Mouse (Mus musculus) frontal cortex, adult (tissue): Measurements from ENCODE around the gene Rab35.

Source experiments
- ATAC-seq: cut with Nextera tagmentation; 2 replicates; pipeline ENCODE4 v1.9.2; 2017; ENCODE audit warnings: mild to moderate bottlenecking, moderate library complexity, mixed read lengths; ENCODE audit not compliant: low TSS enrichment

Rab35 gene

GRCm38 (mm10) chr5:115631505-115632357, at the start of gene Rab35:
Rab35 (plus strand) TSS chr5:115631908.
- ATAC-seq = peak; percentile 66

- ATAC-seq = no peak
Measured at GRCm38 (mm10) chr5:115585616-115586015, 46.1 kb upstream of the Rab35 start.

GRCm38 (mm10) chr5:115586166-115586565, 45.5 kb upstream of the Rab35 start:
- no peak; the same call in 1 of the 2 replicates for ATAC-seq

- ATAC-seq = no peak
Measured at GRCm38 (mm10) chr5:115586780-115587179, 44.9 kb upstream of the Rab35 start.

GRCm38 (mm10) chr5:115591028-115591427, 40.7 kb upstream of the Rab35 start:
- no peak for ATAC-seq

- ATAC-seq = no peak
Measured at GRCm38 (mm10) chr5:115591506-115591905, 40.2 kb upstream of the Rab35 start.

GRCm38 (mm10) chr5:115603561-115603960, 28.1 kb upstream of the Rab35 start:
- ATAC-seq = no peak

GRCm38 (mm10) chr5:115611566-115611965, 20.1 kb upstream of the Rab35 start:
- ATAC-seq = no peak

- ATAC-seq = peak; percentile 51; the same call in 1 of the 2 replicates
Measured at GRCm38 (mm10) chr5:115613332-115613731, 18.4 kb upstream of the Rab35 start.

- no peak for ATAC-seq
Measured at GRCm38 (mm10) chr5:115614948-115615347, 16.8 kb upstream of the Rab35 start.

GRCm38 (mm10) chr5:115619690-115620089, 12.0 kb upstream of the Rab35 start:
- ATAC-seq = no peak

- no peak for ATAC-seq
Measured at GRCm38 (mm10) chr5:115622686-115623085, 9.0 kb upstream of the Rab35 start.

GRCm38 (mm10) chr5:115623694-115624440, 7.8 kb upstream of the Rab35 start:
- ATAC-seq = peak; percentile 53; the same call in 1 of the 2 replicates

GRCm38 (mm10) chr5:115626237-115626886, 5.3 kb upstream of the Rab35 start:
- no peak for ATAC-seq

GRCm38 (mm10) chr5:115628083-115628482, 3.6 kb upstream of the Rab35 start:
- ATAC-seq = no peak

GRCm38 (mm10) chr5:115629672-115630071, 2.0 kb upstream of the Rab35 start:
- ATAC-seq = no peak

GRCm38 (mm10) chr5:115630291-115630690, 1.4 kb upstream of the Rab35 start:
- no peak for ATAC-seq

GRCm38 (mm10) chr5:115632358-115632714, 628 bp downstream of the Rab35 start:
- ATAC-seq = no peak

- ATAC-seq = no peak; the same call in 1 of the 2 replicates
Measured at GRCm38 (mm10) chr5:115633060-115633459, 1.4 kb downstream of the Rab35 start.

GRCm38 (mm10) chr5:115634046-115634445, 2.3 kb downstream of the Rab35 start:
- ATAC-seq = no peak

GRCm38 (mm10) chr5:115635536-115635935, 3.8 kb downstream of the Rab35 start:
- ATAC-seq = no peak

GRCm38 (mm10) chr5:115644192-115644591, 12.5 kb downstream of the Rab35 start:
- no peak for ATAC-seq
